Mouse (Mus musculus) heart, embryonic 16.5 days (tissue): ENCODE data around the gene Gm20388. TPM values are rescaled to one million over a fixed set of nuclear protein-coding genes. Genes with fewer than 3 reads are reported as not detected.
A peak's percentile ranks its signal among the peaks of the same experiment; 100 is the strongest.

Source experiments
- ATAC-seq: fragments of 200-750 bp; cut with Nextera tagmentation; replicated peaks from 2 replicates; pipeline ENCODE4 v1.8.0; 2017; ENCODE audit warnings: moderate number of reproducible peaks; ENCODE audit not compliant: insufficient read depth, low FRiP score; ENCODE audit errors: extremely low read depth
- H3K27ac ChIP-seq: fragments of 300-500 bp; sonication (generic); 2 replicates; pipeline ENCODE4 v1.5.1; 2014; ENCODE audit warnings: mild to moderate bottlenecking, low read length, control low read depth, moderate library complexity
- H3K27me3 ChIP-seq: fragments of 300-500 bp; sonication (generic); 2 replicates; pipeline ENCODE4 v1.6.1; 2014; ENCODE audit warnings: low read length, mixed read lengths; ENCODE audit not compliant: control insufficient read depth, insufficient read depth
- H3K36me3 ChIP-seq: fragments of 300-500 bp; sonication (generic); 2 replicates; pipeline ENCODE4 v1.6.1; 2014; ENCODE audit not compliant: control insufficient read depth, insufficient read depth
- H3K4me1 ChIP-seq: fragments of 300-500 bp; sonication (generic); 2 replicates; pipeline ENCODE4 v1.6.1; 2014; ENCODE audit warnings: low read length, mixed read lengths; ENCODE audit not compliant: control insufficient read depth, insufficient read depth
- H3K4me2 ChIP-seq: fragments of 300-500 bp; sonication (generic); 2 replicates; pipeline ENCODE4 v1.6.1; 2014; ENCODE audit warnings: low read depth, mild to moderate bottlenecking, control low read depth, low read length
- H3K4me3 ChIP-seq: fragments of 300-500 bp; sonication (generic); 2 replicates; pipeline ENCODE4 v1.5.1; 2014; ENCODE audit warnings: mild to moderate bottlenecking, control low read depth, low read length
- H3K9ac ChIP-seq: fragments of 300-500 bp; sonication (generic); 2 replicates; pipeline ENCODE4 v1.6.1; 2014; ENCODE audit warnings: low read length, control low read depth
- H3K9me3 ChIP-seq: fragments of 300-500 bp; sonication (generic); replicated peaks from 2 replicates; pipeline ENCODE4 v1.6.1; 2016; ENCODE audit warnings: low read length; ENCODE audit not compliant: control insufficient read depth
- WGBS: fragments of 180-500 bp; shearing (Covaris S2); extraction: QIAGEN DNeasy Blood & Tissue Kit; methylation state at CpG from one replicate; pipeline ENCODE4 v1.1.7; 2014; 5-methylcytosine and 5-hydroxymethylcytosine counted together
- polyA plus RNA-seq: library from polyadenylated mRNA; unstranded; fragments of >200 nt; fragmentation: Nextera tagmentation; extraction: Ambion mirVana; gene quantifications from 2 replicates; pipeline ENCODE4 v1.2.1, GENCODE M21; 2015

Gm20388 gene
- polyA plus RNA-seq, 1 experiment from 2014 or later, result 4.5 TPM

DNA sequence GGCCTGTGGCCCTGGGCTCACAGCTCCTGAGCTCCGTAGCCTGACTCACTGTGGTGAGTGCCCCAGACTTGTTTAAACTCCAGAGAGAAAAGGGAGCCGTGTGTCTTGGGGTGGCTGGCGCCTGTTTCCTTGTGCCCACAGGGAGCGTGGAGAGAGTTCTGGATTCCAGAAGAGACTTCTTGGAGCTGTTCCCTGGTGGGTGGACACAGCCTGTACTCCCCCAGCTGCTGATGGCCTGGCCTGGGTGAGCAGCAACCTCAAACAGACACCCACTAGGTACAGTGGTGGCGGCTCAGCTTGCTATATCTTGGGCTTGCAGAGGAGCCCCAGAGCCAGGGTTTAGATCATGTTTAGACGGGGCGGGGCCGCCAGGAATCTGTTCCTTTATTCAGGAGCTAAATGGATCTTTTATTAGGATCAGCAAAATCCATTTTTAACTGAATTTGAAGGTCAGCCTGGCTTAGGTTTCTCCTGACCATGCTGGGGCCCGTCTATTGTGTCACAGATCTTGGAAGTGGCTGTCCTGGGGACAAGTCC, 339.2 kb downstream of the Gm20388 start:
- Histone ChIP-seq H3K36me3 (no peaks in the 10 kb centered on the region), H3K4me1 (peaks cover 14% of the 10 kb centered on the region), H3K27me3 (no peaks in the 10 kb centered on the region), H3K4me2 (no peak overlapping the region), H3K9ac (no peak overlapping the region), H3K4me3 (no peak overlapping the region), H3K27ac (no peak overlapping the region), H3K9me3 (no peaks in the 10 kb centered on the region; the same call in 1 of the 2 replicates)
- no peak for ATAC-seq
- 82% methylated on average over 9 of the region's 9 CpGs for WGBS

DNA sequence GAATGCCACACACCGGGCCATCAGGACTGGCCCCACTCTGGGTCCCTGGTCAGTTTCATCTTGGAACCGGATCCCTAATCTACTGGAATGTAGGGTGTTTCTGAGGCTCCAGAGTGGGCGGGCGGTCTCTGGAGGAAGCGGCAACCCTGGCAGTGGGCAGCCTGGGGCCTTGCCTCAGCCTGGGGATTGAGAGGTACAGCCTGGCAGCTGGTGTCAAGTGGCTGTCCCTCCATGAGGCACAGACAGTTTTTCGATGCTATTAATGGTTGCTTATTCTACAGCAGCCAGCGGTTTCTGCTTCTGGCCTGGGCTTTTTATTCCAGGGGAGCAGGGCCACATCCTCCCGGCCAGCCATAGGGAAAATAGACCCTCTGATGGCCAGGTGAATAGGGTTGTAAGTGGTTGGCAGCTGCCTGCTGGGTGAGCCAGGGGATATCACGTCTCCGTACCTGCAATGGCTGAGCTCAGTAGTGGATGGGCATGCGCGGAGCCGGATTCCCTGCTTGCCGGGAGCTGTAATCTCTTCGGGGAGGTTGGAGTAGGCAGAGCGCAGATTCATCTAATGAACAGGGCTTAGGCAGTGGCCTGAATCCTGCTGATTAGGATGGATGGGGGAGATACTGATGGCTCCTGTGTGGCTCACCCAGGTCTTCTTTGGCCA, 340.2 kb downstream of the Gm20388 start:
- no peak for ATAC-seq
- Histone ChIP-seq H3K27me3 (no peaks in the 10 kb centered on the region), H3K4me2 (no peak overlapping the region), H3K4me1 (peaks cover 17% of the 10 kb centered on the region), H3K4me3 (no peak overlapping the region), H3K9me3 (no peaks in the 10 kb centered on the region; the same call in 1 of the 2 replicates), H3K36me3 (no peaks in the 10 kb centered on the region), H3K27ac (no peak overlapping the region), H3K9ac (no peak overlapping the region)
- 48% methylated on average over 16 of the region's 16 CpGs for WGBS

DNA sequence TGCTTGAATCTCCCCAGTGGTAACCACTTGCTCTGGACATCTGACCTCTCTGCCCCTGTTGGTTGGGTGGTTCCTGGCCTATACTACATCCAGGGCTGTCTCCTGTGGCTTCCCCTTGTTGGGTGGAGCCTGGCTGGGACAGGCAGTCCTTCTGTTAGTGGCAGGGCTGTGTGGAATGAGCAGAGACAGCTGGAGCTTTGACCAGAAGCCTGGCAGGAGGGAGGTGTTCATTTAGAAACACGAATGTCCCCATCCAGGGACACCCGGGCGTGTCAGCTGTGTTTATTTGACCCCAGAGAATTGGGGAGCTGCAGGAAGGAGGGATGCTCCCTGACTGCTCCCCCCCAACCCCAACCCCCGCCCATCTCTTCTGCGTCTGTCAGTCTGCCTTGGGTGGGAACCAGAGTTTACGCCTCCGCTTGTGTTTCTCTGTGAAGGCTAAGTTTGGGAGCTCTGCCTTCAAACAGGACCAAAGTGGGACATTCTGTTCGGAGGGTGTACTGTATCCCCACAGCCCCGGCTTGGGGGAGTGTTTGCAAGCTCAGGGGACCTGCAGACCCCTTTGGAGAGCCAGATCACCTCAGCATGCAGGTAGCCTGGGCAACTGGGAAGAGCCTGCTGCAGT, 340.9 kb downstream of the Gm20388 start:
- no peaks in the 10 kb centered on the region for H3K36me3 ChIP-seq
- H3K9me3 ChIP-seq, result no peaks in the 10 kb centered on the region; the same call in 1 of the 2 replicates
- WGBS, result 67% methylated on average over 9 of the region's 9 CpGs
- no peak for ATAC-seq
- H3K27me3 ChIP-seq, result no peaks in the 10 kb centered on the region
- no peak overlapping the region for H3K9ac ChIP-seq
- H3K4me2 ChIP-seq, result no peak overlapping the region
- H3K4me1 ChIP-seq, result peaks cover 21% of the 10 kb centered on the region
- no peak overlapping the region for H3K4me3 ChIP-seq
- no peak overlapping the region for H3K27ac ChIP-seq

DNA sequence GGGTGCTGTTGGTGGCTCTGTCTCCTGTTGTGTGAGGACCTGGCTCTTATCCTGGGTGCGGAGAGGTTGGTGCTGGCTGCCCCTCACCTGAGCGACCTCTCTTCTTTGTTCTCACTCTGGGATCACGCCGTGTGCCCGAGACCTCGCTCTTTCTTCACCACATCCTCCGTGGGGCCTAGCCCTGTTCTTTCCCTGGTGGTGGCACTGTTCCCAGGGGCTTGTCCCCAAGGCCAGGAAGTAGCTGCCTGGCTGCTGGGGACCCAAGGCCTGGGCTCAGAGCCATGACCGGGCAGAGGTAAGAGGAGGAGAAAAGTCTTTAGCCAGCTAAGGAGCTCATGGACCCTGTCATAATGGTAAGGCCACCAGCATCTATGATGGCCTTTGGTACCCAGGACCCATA, 343.0 kb downstream of the Gm20388 start:
- no peak overlapping the region for H3K27ac ChIP-seq
- WGBS, result 75% methylated on average over 8 of the region's 8 CpGs

DNA sequence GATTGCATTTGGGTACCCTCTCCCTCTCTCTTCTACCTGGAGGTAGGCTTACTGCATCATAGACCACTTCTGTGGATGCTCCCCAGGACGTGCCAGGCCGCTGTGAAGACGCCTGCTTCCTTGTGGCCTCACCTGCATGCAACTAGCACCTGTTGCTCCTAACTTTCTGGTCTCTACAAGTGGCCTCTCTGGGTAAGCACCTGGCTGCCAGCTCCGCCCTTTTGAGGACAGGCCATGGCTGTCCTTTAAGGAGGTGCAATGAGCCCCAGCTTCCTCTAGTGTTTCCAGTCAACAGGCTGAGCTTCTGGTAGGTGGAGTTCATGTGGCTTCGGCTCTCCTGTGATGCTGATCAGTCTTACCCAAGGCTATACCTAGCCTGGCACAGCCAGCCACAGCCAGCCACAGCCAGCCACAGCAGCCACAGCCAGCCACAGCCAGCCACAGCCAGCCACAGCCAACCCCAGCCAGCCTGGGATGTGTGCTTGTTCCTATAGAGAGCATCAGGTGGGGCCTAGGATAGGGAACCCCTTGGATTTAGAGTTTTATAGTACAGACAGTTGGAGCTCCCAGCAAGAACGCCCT, 344.9 kb downstream of the Gm20388 start:
- Histone ChIP-seq H3K27me3 (no peaks in the 10 kb centered on the region), H3K4me3 (no peak overlapping the region), H3K9ac (no peak overlapping the region), H3K36me3 (no peaks in the 10 kb centered on the region), H3K4me2 (no peak overlapping the region), H3K9me3 (no peaks in the 10 kb centered on the region), H3K4me1 (peaks cover 28% of the 10 kb centered on the region), H3K27ac (no peak overlapping the region)
- ATAC-seq, result no peak
- WGBS, result 83% methylated on average over 6 of the region's 6 CpGs

More for the DNA sequence above, 343.0 kb downstream of the Gm20388 start:
- no peak overlapping the region for H3K9ac ChIP-seq
- no peak for ATAC-seq
- H3K4me3 ChIP-seq, result no peak overlapping the region
- no peak overlapping the region for H3K4me2 ChIP-seq
- no peaks in the 10 kb centered on the region for H3K36me3 ChIP-seq
- H3K4me1 ChIP-seq, result peaks cover 28% of the 10 kb centered on the region
- no peaks in the 10 kb centered on the region for H3K27me3 ChIP-seq
- H3K9me3 ChIP-seq, result no peaks in the 10 kb centered on the region

DNA sequence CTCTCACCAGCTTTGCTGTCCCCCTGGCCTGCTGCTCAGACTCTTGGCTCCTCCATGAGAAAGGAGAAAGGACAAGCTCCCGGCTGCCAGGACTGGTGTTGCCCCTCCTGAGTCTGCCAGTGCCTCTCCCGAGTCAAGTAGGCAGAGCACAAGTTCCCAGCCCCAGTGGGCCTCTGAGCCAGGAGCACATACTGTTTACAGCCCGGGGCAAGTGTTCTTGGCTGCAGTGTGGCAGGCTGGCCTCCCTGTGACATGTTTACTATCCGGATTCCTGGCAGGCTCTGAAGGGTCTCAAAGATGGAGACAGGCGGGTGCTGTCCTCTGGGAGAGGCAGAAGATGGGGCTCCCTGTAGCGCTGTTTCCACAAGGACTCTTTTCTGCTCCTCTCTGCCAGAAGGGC, 346.3 kb downstream of the Gm20388 start:
- 41% methylated on average over 6 of the region's 6 CpGs for WGBS
- no peak overlapping the region for H3K9ac ChIP-seq
- H3K4me1 ChIP-seq, result peaks cover 23% of the 10 kb centered on the region
- no peak for ATAC-seq
- H3K27me3 ChIP-seq, result no peaks in the 10 kb centered on the region
- H3K9me3 ChIP-seq, result no peaks in the 10 kb centered on the region
- H3K27ac ChIP-seq, result peak overlapping the region; percentile 29; the same call in 1 of the 2 replicates
- no peak overlapping the region for H3K4me2 ChIP-seq
- no peak overlapping the region for H3K4me3 ChIP-seq
- H3K36me3 ChIP-seq, result no peaks in the 10 kb centered on the region

DNA sequence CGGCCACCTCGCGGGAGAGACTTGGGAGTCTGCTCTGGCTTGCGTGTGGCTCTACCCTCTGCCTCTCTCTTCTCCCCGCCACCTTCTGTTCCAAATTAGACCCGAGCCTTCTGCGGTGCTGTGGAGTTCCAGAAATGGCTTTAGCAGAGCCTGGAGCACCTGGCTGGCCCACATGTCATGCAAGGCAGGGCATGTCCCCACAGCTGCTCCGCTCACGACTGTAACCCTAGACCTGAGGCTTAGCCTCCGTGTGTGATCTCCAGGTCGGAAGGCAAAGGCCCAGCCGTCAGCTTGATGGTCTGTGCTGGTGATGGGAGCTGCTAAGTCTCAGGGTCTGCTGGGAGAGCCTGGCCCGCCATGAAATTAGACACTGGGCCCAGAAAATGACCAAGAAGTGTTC, 348.6 kb downstream of the Gm20388 start:
- 86% methylated on average over 13 of the region's 13 CpGs for WGBS
- ATAC-seq, result no peak
- no peak overlapping the region for H3K9ac ChIP-seq
- peaks cover 18% of the 10 kb centered on the region for H3K4me1 ChIP-seq
- H3K4me3 ChIP-seq, result no peak overlapping the region
- H3K36me3 ChIP-seq, result no peaks in the 10 kb centered on the region
- H3K4me2 ChIP-seq, result no peak overlapping the region
- no peak overlapping the region for H3K27ac ChIP-seq
- no peaks in the 10 kb centered on the region for H3K9me3 ChIP-seq
- peaks cover 3% of the 10 kb centered on the region; the same call in 1 of the 2 replicates for H3K27me3 ChIP-seq

DNA sequence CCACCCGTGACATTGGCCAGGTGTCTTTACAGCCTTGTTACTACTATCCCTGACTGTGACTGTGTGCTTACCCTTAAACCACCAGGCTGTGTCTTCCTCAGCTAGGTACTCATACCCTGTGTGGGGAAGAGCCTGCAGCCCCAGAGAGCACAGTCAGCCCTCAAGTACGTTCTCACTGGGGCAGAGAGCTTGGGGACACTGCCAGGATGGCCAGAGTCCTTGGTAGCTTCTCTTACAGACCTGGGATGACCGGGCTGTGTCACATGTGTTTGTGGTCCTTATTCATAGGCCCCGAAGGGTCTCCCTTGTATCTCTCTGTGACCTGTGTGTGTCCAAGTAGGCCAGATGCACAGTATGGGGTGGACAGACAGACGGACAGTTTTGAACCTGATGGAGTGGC, 350.0 kb downstream of the Gm20388 start:
- Histone ChIP-seq H3K4me1 (peaks cover 32% of the 10 kb centered on the region), H3K4me2 (no peak overlapping the region), H3K9ac (no peak overlapping the region)

More for the DNA sequence above, 350.0 kb downstream of the Gm20388 start:
- Histone ChIP-seq H3K9me3 (no peaks in the 10 kb centered on the region), H3K27me3 (peaks cover 3% of the 10 kb centered on the region; the same call in 1 of the 2 replicates), H3K4me3 (no peak overlapping the region), H3K36me3 (no peaks in the 10 kb centered on the region), H3K27ac (no peak overlapping the region)
- WGBS, result 85% methylated on average over 5 of the region's 5 CpGs
- ATAC-seq, result no peak
